Mouse (Mus musculus) MEL (cell line): ENCODE data around the gene Chp1.

ENCODE experiments used
- CTCF ChIP-seq, 3 experiments: IDR thresholded peaks in 2 of 3; conservative IDR thresholded peaks in 1 of 3; 2 replicates each; pipeline ENCODE4 v1.5.1; 2011 to 2012; ENCODE audit warnings: low read length in 3 of 3, low read depth in 2 of 3, mild to moderate bottlenecking in 2 of 3, improper control_type of control experiment in 1 of 3, inconsistent platforms in 1 of 3, mixed read lengths in 1 of 3, moderate library complexity in 1 of 3; ENCODE audit not compliant: control insufficient read depth in 1 of 3, insufficient read depth in 1 of 3, poor library complexity in 1 of 3, severe bottlenecking in 1 of 3
- EP300 ChIP-seq, 2 experiments: IDR thresholded peaks; 2 replicates each; pipeline ENCODE4 v1.6.1; 2011; ENCODE audit warnings: improper control_type of control experiment in 2 of 2, low read length in 2 of 2, low read depth in 1 of 2, mild to moderate bottlenecking in 1 of 2
- MXI1 ChIP-seq: IDR thresholded peaks from 2 replicates; pipeline ENCODE4 v1.6.1; 2011; ENCODE audit warnings: mild to moderate bottlenecking, low read depth, low read length, improper control_type of control experiment
- POLR2A ChIP-seq, 2 experiments: IDR thresholded peaks; 2 replicates each; pipeline ENCODE4 v1.6.1; 2011 to 2012; ENCODE audit warnings: low read length in 2 of 2, mild to moderate bottlenecking in 2 of 2, control low read depth in 1 of 2, improper control_type of control experiment in 1 of 2, low read depth in 1 of 2, moderate library complexity in 1 of 2; ENCODE audit not compliant: control insufficient read depth in 1 of 2, insufficient read depth in 1 of 2, poor library complexity in 1 of 2
- POLR2AphosphoS2 ChIP-seq: IDR thresholded peaks from 2 replicates; pipeline ENCODE4 v1.6.1; 2011; ENCODE audit warnings: low read length, improper control_type of control experiment
- SIN3A ChIP-seq: IDR thresholded peaks from 2 replicates; pipeline ENCODE4 v1.6.1; 2012; ENCODE audit warnings: low read length, improper control_type of control experiment, inconsistent platforms
- SMC3 ChIP-seq: IDR thresholded peaks from 2 replicates; pipeline ENCODE4 v1.6.1; 2011; ENCODE audit warnings: low read depth, low read length, improper control_type of control experiment
- ZKSCAN1 ChIP-seq: IDR thresholded peaks from 2 replicates; pipeline ENCODE4 v1.6.1; 2012; ENCODE audit warnings: low read depth, mild to moderate bottlenecking, inconsistent platforms, low read length, improper control_type of control experiment, moderate library complexity
- ZMIZ1 ChIP-seq: IDR thresholded peaks from 2 replicates; pipeline ENCODE4 v1.6.1; 2012; ENCODE audit warnings: low read depth, mild to moderate bottlenecking, inconsistent platforms, low read length, improper control_type of control experiment, moderate library complexity
- ZNF384 ChIP-seq: IDR thresholded peaks from 2 replicates; pipeline ENCODE4 v1.6.1; 2012; ENCODE audit warnings: low read depth, mild to moderate bottlenecking, inconsistent platforms, low read length, improper control_type of control experiment

DNA sequence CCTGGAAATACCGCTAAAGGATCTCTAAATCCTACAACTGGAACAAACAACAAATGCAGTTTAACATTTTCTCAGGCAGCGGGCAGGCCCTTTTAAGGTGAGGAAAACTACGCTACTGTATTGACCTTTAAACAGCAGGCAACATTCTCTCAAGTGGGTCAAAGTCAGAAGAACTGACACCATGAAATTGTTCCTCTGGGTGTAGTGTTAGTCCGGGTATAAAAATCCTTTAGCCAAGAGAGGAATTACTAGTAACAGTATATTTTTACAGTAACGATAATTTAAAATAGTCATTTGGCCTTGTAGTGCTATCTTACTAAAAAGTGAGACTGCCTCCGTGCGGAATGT is 46.2 kb downstream of the Chp1 start:
- TF ChIP-seq MXI1 (peak; percentile 63; the same call in 1 of the 2 replicates), POLR2AphosphoS2 (peak; percentile 79; the same call in 1 of the 2 replicates), CTCF (IDR thresholded peaks at IDR 0.05 in 2 of 3, conservative IDR thresholded peaks at IDR 0.05 in 1 of 3; ENCODE audit: control insufficient read depth in 1 of 3, insufficient read depth in 1 of 3, low read depth in 2 of 3, low read length in 3 of 3, poor library complexity in 1 of 3, severe bottlenecking in 1 of 3) (no peak), SIN3A (peak; percentile 44), SMC3 (no peak), ZKSCAN1 (no peak), POLR2A (IDR thresholded peaks at IDR 0.05; ENCODE audit: control insufficient read depth in 1 of 2, insufficient read depth in 1 of 2, low read depth in 1 of 2, low read length in 2 of 2, poor library complexity in 1 of 2) (no peak), ZMIZ1 (no peak), EP300 (IDR thresholded peaks at IDR 0.05; ENCODE audit: low read depth in 1 of 2, low read length in 2 of 2) (no peak), ZNF384 (no peak)
